Mouse (Mus musculus) left cerebral cortex, adult 18-20 months (tissue): ENCODE measurements at regions not wholly inside any gene's neighbourhood (a gene's known extent, or its start where the extent isn't known, plus 50 kb on each side); places are given as distances from the start of the nearest gene placed in this dataset.
"Not testable (repeated sequence)": the region's sequence is repeated elsewhere in the genome, so short reads cannot be mapped to it uniquely, and the experiment has no call there.

ENCODE experiments used
- DNase-seq, 2 experiments: peaks; one replicate each; pipeline ENCODE4 v3.0.0; 2021 to 2022; ENCODE audit warnings: low spot score in 2 of 2, mixed read lengths in 1 of 2

DNA sequence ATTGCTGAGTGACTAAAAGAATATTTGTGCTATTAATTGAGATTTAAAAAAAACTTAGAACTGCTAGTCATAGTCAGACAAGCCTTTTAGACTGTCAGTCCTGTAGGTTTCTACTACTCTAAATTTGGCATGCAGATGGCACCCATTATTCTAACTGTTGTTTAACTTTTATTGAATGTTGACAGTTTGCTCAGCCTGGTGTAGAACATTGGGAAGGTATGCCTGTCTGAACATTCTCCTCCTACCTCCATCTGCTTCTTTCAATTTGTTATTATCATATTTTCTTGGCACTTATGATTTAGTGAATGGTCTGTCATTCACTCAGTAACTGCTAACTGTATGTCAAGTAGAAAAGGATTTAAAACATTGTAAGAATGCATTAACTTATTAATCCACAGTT lies 130.9 kb downstream of the Gmnc start:
- DNase-seq: no peak

GRCm38 (mm10) chr16:26849191-26849590 lies 142.3 kb downstream of the Gmnc start:
- no peak for DNase-seq

DNA sequence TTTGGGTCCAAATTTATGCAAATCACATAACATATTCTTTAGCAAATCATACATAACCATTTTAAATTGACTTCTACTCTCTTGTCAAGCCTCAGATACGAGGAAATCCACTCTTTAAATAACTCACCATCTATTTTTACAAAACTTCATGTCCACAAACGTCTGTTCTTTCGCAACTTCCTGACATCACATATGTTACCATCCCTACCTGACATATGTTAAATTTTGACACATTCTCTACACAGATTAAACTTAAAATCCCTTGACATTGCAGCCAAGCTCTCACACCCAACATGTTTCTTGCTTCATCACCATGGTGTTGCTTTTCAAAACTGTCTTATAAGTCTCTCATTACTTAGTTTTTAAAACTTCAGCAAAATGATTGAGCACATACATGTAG lies 164.4 kb downstream of the Gmnc start:
- DNase-seq: no peak

DNA sequence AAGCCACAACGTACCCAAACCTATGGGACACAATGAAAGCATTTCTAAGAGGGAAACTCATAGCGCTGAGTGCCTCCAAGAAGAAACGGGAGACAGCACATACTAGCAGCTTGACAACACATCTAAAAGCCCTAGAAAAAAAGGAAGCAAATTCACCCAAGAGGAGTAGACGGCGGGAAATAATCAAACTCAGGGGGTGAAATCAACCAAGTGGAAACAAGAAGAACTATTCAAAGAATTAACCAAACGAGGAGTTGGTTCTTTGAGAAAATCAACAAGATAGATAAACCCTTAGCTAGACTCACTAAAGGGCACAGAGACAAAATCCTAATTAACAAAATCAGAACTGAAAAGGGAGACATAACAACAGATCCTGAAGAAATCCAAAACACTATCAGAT lies 180.3 kb downstream of the Gmnc start:
- not testable (repeated sequence) for DNase-seq

GRCm38 (mm10) chr16:26805426-26805825 lies 186.0 kb downstream of the Gmnc start:
- DNase-seq: no peak

- no peak for DNase-seq
Measured at GRCm38 (mm10) chr16:26787042-26787620, 204.3 kb downstream of the Gmnc start.

GRCm38 (mm10) chr16:26782331-26782730 lies 200.8 kb downstream of the Il1rap start:
- peak in 1 of 2 experiments; percentile 5 for DNase-seq
